Mouse (Mus musculus): Measurements from ENCODE around the gene Nup107.
"Not testable (repeated sequence)": the region's sequence is repeated elsewhere in the genome, so short reads cannot be mapped to it uniquely, and the experiment has no call there.

The Nup107 gene

DNA sequence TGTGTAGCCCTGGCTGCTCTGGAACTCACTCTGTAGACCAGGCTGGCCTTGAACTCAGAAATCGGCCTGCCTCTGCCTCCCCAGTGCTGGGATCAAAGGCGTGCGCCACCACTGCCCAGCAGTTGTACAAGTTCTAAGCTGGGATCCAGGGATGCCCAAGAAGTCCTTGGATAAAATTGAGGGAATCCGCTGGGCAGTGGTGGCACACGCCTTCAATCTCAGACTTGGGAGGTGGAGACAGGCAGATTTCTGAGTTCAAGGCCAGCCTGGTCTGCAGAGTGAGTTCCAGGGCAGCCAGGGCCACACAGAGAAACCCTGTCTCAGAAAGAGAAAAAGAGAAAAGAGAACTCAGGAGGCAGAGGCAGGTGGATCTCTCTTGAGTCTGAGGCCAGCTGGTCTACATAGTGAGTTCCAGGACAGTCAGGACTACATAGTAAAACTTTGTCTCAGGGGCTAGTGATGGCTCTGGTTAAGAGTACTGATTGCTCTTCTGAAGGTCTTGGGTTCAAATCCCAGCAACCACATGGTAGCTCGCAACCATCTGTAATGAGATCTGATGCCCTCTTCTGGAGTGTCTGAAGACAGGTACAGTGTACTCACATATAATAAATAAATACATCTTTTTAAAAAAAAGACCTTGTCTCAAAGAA is 88.1 kb downstream of the Nup107 start:
- not testable (repeated sequence) for DNase-seq (ENCODE audit: inconsistent ontology term)

DNA sequence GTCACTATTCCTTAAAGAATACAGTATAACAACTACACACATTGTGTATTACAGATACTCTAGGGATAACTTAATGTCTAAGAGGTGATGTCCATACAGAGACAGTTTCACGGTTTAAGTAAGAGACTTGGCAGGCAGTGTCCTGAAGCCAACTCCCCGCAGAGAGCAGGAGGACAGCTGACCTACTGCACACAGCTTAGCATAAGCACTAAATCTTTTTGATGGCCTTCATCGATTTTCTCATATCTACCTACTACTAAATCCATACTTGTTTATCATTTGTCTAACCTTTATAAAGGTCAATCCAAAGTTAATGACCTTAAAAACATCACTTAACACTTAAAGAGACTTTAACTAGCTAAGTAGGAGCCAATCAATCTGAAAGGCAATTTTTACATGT is 89.0 kb downstream of the Nup107 start:
- DNase-seq (ENCODE audit: inconsistent ontology term): no peak

- DNase-seq (ENCODE audit: inconsistent ontology term): no peak
Measured at GRCm38 (mm10) chr10:117702024-117702833, 90.3 kb downstream of the Nup107 start.

DNA sequence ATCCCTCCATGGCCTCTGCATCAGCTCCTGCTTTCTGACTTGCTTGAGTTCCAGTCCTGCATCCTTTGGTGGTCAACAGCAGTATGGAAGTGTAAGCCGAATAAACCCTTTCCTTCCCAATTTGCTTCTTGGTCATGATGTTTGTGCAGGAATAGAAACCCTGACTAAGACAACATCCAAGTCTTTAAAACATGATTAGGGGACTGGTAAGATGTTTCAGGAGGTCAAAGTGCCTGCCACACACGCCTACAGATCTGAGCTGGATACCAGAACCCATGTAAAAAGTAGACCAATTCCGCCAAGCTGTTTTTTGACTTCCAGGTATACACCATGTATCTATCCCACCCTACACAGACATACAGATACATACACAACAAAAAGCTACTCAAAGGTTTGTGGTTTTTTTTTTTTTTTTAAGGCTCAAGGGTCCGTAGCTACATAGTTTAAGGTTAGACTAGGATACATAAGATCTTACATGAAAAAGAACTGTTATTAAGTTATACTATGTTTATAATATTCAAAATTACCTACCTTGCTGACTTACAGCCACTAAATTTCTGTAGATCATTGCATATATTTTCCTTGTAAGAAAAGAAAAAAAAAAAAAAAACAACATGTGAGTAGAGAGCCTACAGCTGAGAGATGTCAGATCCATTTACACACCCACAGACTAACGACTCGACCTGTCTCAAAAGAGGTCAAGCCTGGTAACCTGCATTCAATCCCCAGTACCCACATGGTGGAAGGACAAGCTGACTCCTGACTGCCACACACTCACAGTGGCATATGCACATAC is 91.3 kb downstream of the Nup107 start:
- no peak for DNase-seq (ENCODE audit: inconsistent ontology term)
